Mouse (Mus musculus): ENCODE measurements around the gene G6pc3.

DNA sequence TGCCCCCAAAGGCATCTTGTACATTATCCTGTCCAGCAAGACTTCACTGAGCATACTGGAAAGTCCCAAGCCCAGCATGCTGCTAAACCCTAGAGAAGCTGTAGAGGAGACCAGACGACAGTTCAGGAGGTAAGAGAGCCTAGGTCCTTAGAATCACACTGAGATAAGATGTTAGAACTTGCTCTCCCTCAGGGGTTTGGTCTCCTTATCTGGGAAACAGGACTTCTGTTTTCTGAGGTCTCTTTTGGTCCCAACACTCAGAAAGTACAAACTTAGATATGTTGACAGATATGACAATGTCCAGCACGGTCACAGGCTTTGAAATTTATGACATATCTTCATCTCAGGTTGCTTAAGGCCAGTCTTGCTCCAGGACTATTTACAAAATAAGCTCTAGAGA is 46.6 kb downstream of the G6pc3 start:
- no peak for TF ChIP-seq CTCF (IDR thresholded peaks at IDR 0.05; ENCODE audit: control insufficient read depth, insufficient read depth, low read length)
- no peak for TF ChIP-seq POLR2A (IDR thresholded peaks at IDR 0.05; ENCODE audit: borderline replicate concordance, control insufficient read depth, low read depth, low read length)
